Mouse (Mus musculus): ENCODE measurements around the gene Myf6.

DNA sequence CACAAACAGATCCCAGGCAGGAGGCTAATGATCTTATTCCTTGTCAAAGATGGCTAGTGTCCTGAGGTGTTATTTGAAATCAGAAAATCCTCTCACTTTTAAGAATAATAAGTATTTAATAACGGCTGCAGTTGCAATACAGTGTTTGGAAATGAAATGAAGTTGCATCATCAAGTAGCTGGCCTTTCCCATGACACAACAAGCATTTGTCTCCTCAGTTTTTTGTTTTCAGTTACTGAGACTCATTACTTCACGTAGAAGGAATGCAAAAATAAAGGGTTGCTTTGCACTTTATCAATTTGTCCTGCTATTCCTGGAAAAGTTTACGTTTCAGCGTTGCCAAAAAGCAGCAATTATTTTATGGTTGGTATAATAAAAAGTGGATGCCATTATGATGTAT lies 8.9 kb upstream of the Myf6 start:
- no peak for TF ChIP-seq CTCF (IDR thresholded peaks at IDR 0.05 in 2 of 3, conservative IDR thresholded peaks at IDR 0.05 in 1 of 3; ENCODE audit: control insufficient read depth in 1 of 3, insufficient read depth in 1 of 3, low read depth in 2 of 3, low read length in 3 of 3, poor library complexity in 1 of 3, severe bottlenecking in 1 of 3)
- TF ChIP-seq USF1 (IDR thresholded peaks at IDR 0.05; ENCODE audit: low read depth, low read length): no peak
- no peak for TF ChIP-seq ZC3H11A (IDR thresholded peaks at IDR 0.05; ENCODE audit: low read depth, low read length)

All from MEL (cell line).